Mouse (Mus musculus) stomach, postnatal 0 days (tissue): ENCODE measurements around the gene Cfap97d1. TPM values are rescaled to one million over a fixed set of nuclear protein-coding genes. Genes with fewer than 3 reads are reported as not detected.

ENCODE experiments used
- ATAC-seq: fragments of 200-750 bp; cut with Nextera tagmentation; 2 replicates; pipeline ENCODE4 v1.8.0; 2017; ENCODE audit not compliant: low FRiP score, low TSS enrichment
- DNase-seq: peaks from one replicate; pipeline ENCODE4 v3.0.0-alpha.2; 2016; ENCODE audit warnings: low spot score
- H3K27ac ChIP-seq: fragments of 300-500 bp; sonication (generic); replicated peaks from 2 replicates; pipeline ENCODE4 v1.5.1; 2014; ENCODE audit warnings: mild to moderate bottlenecking, control low read depth
- H3K27me3 ChIP-seq: fragments of 300-500 bp; sonication (generic); 2 replicates; pipeline ENCODE4 v1.6.1; 2014; ENCODE audit warnings: low read length; ENCODE audit not compliant: control insufficient read depth, insufficient read depth
- H3K36me3 ChIP-seq: fragments of 300-500 bp; sonication (generic); 2 replicates; pipeline ENCODE4 v1.6.1; 2014; ENCODE audit warnings: low read length, mixed read lengths; ENCODE audit not compliant: control insufficient read depth, insufficient read depth
- H3K4me1 ChIP-seq: fragments of 300-500 bp; sonication (generic); replicated peaks from 2 replicates; pipeline ENCODE4 v1.6.1; 2014; ENCODE audit warnings: antibody characterized with exemption; ENCODE audit not compliant: control insufficient read depth, insufficient read depth
- H3K4me2 ChIP-seq: fragments of 300-500 bp; sonication (generic); replicated peaks from 2 replicates; pipeline ENCODE4 v1.6.1; 2014; ENCODE audit warnings: low read depth, mild to moderate bottlenecking, control low read depth, moderate library complexity
- H3K4me3 ChIP-seq: fragments of 300-500 bp; sonication (generic); 2 replicates; pipeline ENCODE4 v1.5.1; 2014; ENCODE audit warnings: low read depth, low read length, control low read depth
- H3K9ac ChIP-seq: fragments of 300-500 bp; sonication (generic); 2 replicates; pipeline ENCODE4 v1.6.1; 2014; ENCODE audit warnings: mild to moderate bottlenecking, low read length, control low read depth, mixed read lengths
- H3K9me3 ChIP-seq: fragments of 300-500 bp; sonication (generic); 2 replicates; pipeline ENCODE4 v1.6.1; 2016; ENCODE audit warnings: low read length; ENCODE audit not compliant: control insufficient read depth
- CTCF ChIP-seq: IDR thresholded peaks from 2 replicates; pipeline ENCODE4 v1.5.1; 2016; ENCODE audit warnings: antibody characterized with exemption, low read depth, mild to moderate bottlenecking, moderate library complexity
- EP300 ChIP-seq: optimal IDR thresholded peaks from 2 replicates; pipeline ENCODE3; 2016; ENCODE audit warnings: antibody characterized with exemption
- WGBS: fragments of 180-500 bp; shearing (Covaris S2); extraction: QIAGEN DNeasy Blood & Tissue Kit; methylation state at CpG from one replicate; pipeline ENCODE4 v1.1.7; 2014; 5-methylcytosine and 5-hydroxymethylcytosine counted together
- polyA plus RNA-seq: library from polyadenylated mRNA; unstranded; fragments of >200 nt; fragmentation: Nextera tagmentation; extraction: Ambion mirVana; gene quantifications from 2 replicates; pipeline ENCODE4 v1.2.1, GENCODE M21; 2015

The Cfap97d1 gene
- polyA plus RNA-seq, 1 experiment from 2014 or later, result not detected

- no peak for DNase-seq
- no peaks in the 10 kb centered on the region for H3K27me3 ChIP-seq
- no peak overlapping the region for H3K9ac ChIP-seq
- TF ChIP-seq EP300 (no peak), CTCF (no peak)
- H3K4me3 ChIP-seq, result no peak overlapping the region
- no peaks in the 10 kb centered on the region for H3K4me1 ChIP-seq
- no peak overlapping the region for H3K4me2 ChIP-seq
- H3K36me3 ChIP-seq, result no peaks in the 10 kb centered on the region
- no peaks in the 10 kb centered on the region for H3K9me3 ChIP-seq
- no peak overlapping the region for H3K27ac ChIP-seq
- 78% methylated on average over 13 of the region's 13 CpGs for WGBS
- ATAC-seq, result no peak
Measured at GRCm38 (mm10) chr11:102023406-102023805, 39.3 kb downstream of the Cfap97d1 start.

GRCm38 (mm10) chr11:102024084-102024758 lies 40.1 kb downstream of the Cfap97d1 start:
- no peak for ATAC-seq
- no peak for DNase-seq
- TF ChIP-seq CTCF (no peak), EP300 (no peak)
- Histone ChIP-seq H3K4me3 (no peak overlapping the region), H3K9me3 (no peaks in the 10 kb centered on the region), H3K4me2 (no peak overlapping the region), H3K36me3 (no peaks in the 10 kb centered on the region), H3K4me1 (no peaks in the 10 kb centered on the region), H3K27me3 (no peaks in the 10 kb centered on the region), H3K27ac (no peak overlapping the region), H3K9ac (no peak overlapping the region)
- 84% methylated on average over 6 of the region's 6 CpGs for WGBS

DNA sequence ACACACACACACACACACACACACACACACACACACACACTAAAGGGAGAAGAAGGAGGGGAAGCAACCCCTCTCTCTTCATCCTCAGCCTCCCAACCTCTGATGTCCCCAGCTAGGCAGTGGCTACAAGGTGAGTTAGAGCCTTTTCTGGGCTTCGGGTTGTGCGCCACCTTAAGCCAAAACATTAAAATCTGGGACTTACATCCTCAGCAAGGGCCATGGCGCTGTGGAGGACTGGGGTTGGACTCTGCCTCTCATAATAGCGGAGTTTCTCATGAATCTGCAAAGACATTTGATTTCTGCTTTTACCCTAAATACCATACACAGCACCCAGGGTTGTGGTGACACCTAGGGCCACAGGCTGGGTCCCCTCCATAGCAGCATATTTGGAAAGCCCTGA lies 40.8 kb downstream of the Cfap97d1 start:
- Histone ChIP-seq H3K4me3 (no peak overlapping the region), H3K27me3 (no peaks in the 10 kb centered on the region), H3K9me3 (no peaks in the 10 kb centered on the region), H3K9ac (no peak overlapping the region), H3K4me1 (no peaks in the 10 kb centered on the region), H3K36me3 (no peaks in the 10 kb centered on the region), H3K27ac (no peak overlapping the region), H3K4me2 (no peak overlapping the region)
- DNase-seq (no peak), ATAC-seq (no peak)
- TF ChIP-seq CTCF (no peak), EP300 (no peak)
- WGBS, result 86% methylated on average over 4 of the region's 4 CpGs

DNA sequence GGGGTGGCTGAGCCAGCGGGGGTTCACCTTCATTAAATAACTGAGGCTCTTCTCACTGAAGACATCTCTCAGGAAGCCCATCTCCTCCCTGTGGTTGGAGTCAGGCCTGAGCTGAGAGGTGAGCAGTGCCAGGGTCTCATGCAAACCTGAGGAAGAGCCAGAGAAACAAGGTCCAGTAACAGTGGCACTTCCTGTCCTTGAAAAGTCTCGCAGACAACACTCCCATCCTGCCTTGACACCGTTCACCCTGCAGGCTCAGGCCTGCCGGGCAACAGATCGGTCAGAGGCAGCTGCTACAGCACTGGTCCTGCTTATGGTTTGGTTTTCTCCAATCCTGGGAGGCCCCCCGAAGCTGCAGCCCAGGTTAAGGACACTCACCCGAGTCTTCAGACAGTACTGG lies 41.3 kb downstream of the Cfap97d1 start:
- no peak for ATAC-seq
- WGBS, result 70% methylated on average over 7 of the region's 7 CpGs
- Histone ChIP-seq H3K4me1 (no peaks in the 10 kb centered on the region), H3K27ac (no peak overlapping the region), H3K4me3 (no peak overlapping the region), H3K36me3 (no peaks in the 10 kb centered on the region), H3K4me2 (no peak overlapping the region), H3K9ac (no peak overlapping the region), H3K27me3 (no peaks in the 10 kb centered on the region), H3K9me3 (no peaks in the 10 kb centered on the region)
- no peak for DNase-seq
- TF ChIP-seq CTCF (no peak), EP300 (no peak)

- no peaks in the 10 kb centered on the region for H3K9me3 ChIP-seq
- WGBS, result 8% methylated on average over 23 of the region's 23 CpGs
- H3K27me3 ChIP-seq, result no peaks in the 10 kb centered on the region
- DNase-seq (no peak), ATAC-seq (no peak)
- H3K4me1 ChIP-seq, result no peaks in the 10 kb centered on the region
- H3K4me3 ChIP-seq, result peak overlapping the region; percentile 60
- no peaks in the 10 kb centered on the region for H3K36me3 ChIP-seq
- peak overlapping the region; percentile 66 for H3K9ac ChIP-seq
- TF ChIP-seq CTCF, result no peak
- no peak for TF ChIP-seq EP300
- 0 out of 2 replicates have a peak overlapping the region, but pooled peaks have one; percentile 8 for H3K27ac ChIP-seq
- H3K4me2 ChIP-seq, result peak overlapping the region; percentile 90
Measured at GRCm38 (mm10) chr11:102025991-102026660, 42.0 kb downstream of the Cfap97d1 start.

DNA sequence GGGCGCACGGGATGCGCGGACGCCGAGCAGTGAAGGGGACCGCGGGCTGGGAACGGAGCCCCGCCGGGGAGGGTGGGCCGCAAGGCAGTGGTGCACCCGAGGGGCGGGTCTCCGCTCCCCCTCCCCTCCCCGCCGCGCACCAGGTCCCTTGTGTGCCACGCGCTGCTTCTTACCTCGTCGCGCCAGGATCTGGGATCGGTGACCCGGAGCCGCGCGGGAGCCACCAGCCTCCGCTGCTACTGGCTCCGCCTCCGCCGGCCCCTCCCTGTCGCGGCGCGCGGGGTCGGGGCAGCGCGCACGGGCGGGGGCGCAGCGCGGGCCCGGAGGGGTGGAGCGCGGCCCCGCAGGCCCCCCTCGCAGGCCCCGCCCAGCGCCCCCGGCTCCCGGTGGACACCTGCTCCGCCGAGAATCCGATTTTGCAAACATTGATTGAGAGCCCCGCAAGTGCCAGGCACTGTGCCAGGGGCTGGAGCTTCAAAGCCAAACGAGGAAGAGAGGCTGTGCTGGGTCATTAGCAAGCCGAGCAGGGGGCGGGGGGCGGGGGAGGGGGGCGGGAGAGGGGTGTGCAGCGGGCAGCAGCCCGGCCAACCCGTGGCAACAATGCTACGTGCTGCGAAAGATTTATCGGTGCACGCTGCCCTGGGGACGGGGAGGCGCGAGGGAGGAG lies 42.7 kb downstream of the Cfap97d1 start:
- peak overlapping the region; percentile 90 for H3K4me2 ChIP-seq
- no peaks in the 10 kb centered on the region for H3K27me3 ChIP-seq
- peak overlapping the region; percentile 60 for H3K4me3 ChIP-seq
- WGBS, result under 1% methylated on average over 42 of the region's 73 CpGs
- TF ChIP-seq EP300 (no peak), CTCF (no peak)
- DNase-seq (peak; percentile 79), ATAC-seq (peak; percentile 78)
- H3K9ac ChIP-seq, result peak overlapping the region; percentile 66
- no peaks in the 10 kb centered on the region for H3K36me3 ChIP-seq
- H3K4me1 ChIP-seq, result no peaks in the 10 kb centered on the region
- H3K9me3 ChIP-seq, result no peaks in the 10 kb centered on the region
- 0 out of 2 replicates have a peak overlapping the region, but pooled peaks have one; percentile 45 for H3K27ac ChIP-seq
